Mouse (Mus musculus): ENCODE results near the gene Hck. TPM values are rescaled to one million over a fixed set of nuclear protein-coding genes. Genes with fewer than 3 reads are reported as not detected.

Gene Hck
- polyA plus RNA-seq, 1 experiment from 2014 or later: 3.5 TPM

DNA sequence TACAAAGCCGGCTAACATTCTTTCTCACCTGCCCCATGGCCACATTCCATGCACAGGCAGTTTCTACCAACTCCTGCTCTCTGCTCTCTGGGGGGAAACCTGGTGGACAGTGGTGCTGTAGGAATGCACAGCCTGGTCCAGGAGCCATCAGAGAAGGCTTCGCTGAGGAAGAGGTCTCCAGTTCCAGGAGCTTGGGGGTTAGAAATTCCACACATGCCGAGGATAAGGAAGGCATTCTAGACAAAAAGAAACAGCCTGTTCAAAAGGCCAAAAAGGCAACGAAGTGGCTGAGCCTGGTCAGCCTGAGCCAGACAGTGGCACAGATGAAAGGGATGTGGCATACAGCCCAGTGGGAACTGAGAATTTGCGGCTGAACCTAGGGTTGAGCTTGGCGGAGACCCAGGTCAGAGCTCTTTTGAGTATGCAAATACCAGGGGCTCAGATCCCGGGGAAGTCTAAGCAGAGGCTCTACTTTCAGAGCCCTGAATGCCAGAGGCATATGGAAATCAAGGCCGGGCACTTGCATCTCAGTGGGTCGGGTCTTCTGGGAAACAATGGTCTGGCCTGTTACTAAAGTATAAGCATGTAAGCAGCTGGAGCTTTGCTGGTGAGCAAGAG lies 31.8 kb downstream of the Hck start:
- Histone ChIP-seq H3K4me2 (replicated peaks) (no peak overlapping the region), H3K9ac (no peak overlapping the region), H3K4me3 (no peak overlapping the region), H3K9me3 (replicated peaks) (no peaks in the 10 kb centered on the region), H3K27ac (peak overlapping the region; percentile 48; the same call in 1 of the 2 replicates), H3K4me1 (peaks cover 7% of the 10 kb centered on the region; the same call in 1 of the 2 replicates), H3K27me3 (no peaks in the 10 kb centered on the region), H3K36me3 (no peaks in the 10 kb centered on the region)
- ATAC-seq (ENCODE audit: low FRiP score): no peak
- 17% methylated on average over 9 of the region's 9 CpGs for WGBS

DNA sequence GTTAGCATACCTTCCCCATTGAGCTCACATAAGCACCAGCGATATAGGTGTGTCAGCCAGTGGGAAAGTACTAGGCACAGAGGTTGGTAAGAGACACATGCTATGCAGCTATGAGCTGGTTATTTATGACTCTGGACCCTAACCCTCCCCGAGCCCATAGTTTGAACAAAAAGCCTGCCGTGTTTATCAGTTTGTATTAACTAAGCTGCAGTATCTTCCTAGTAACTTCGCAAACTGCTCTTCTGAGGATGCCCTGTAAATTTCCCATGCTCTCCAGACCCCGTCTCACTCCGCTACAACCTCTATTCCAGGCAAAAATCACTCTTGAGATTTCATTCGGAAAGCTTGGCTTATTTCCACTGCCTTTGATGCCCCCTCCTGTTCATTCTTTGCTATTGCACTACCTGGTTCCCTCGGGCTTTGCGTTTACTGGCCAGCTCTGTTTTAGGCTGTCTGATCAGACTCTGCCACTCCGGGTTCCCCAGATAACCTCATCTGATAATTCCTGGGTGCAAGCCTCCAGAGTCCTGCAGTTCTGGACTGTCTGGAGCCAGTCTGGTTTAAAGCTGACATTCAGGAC lies 34.4 kb downstream of the Hck start:
- no peak overlapping the region for H3K4me2 ChIP-seq (replicated peaks)
- H3K9me3 ChIP-seq (replicated peaks): no peaks in the 10 kb centered on the region
- no peaks in the 10 kb centered on the region for H3K36me3 ChIP-seq
- no peak for ATAC-seq (ENCODE audit: low FRiP score)
- H3K27ac ChIP-seq: no peak overlapping the region
- H3K4me3 ChIP-seq: no peak overlapping the region
- 38% methylated on average over 10 of the region's 10 CpGs for WGBS
- no peaks in the 10 kb centered on the region for H3K27me3 ChIP-seq
- H3K9ac ChIP-seq: no peak overlapping the region
- H3K4me1 ChIP-seq: peaks cover 7% of the 10 kb centered on the region; the same call in 1 of the 2 replicates

GRCm38 (mm10) chr2:153145346-153145745 lies 37.1 kb downstream of the Hck start:
- peaks cover 2% of the 10 kb centered on the region; the same call in 1 of the 2 replicates for H3K4me1 ChIP-seq
- no peaks in the 10 kb centered on the region for H3K36me3 ChIP-seq
- no peaks in the 10 kb centered on the region; the same call in 1 of the 2 replicates for H3K27me3 ChIP-seq
- 85% methylated on average over 5 of the region's 5 CpGs for WGBS
- no peak overlapping the region for H3K9ac ChIP-seq
- H3K4me3 ChIP-seq: no peak overlapping the region
- H3K27ac ChIP-seq: no peak overlapping the region
- no peak overlapping the region for H3K4me2 ChIP-seq (replicated peaks)
- H3K9me3 ChIP-seq (replicated peaks): no peaks in the 10 kb centered on the region
- ATAC-seq (ENCODE audit: low FRiP score): no peak

DNA sequence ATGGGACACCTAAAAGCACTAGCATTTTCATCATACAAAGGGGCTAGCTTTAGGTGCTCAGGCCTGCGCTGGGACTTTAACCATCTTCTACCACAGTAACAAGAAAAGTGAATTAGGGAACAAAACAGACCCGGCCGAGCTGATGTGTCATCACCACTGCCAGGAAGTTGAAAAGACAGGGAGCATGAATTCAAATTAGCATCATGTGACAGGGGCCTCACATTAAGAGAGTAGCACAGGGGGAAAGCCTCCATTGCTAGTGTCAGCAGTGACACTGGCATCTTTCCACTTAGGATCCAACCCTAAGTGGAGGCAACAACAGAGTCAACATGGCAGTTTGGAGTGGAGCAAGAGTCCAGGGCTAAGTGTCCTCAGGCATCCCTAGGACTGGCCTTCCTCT lies 39.0 kb downstream of the Hck start:
- ATAC-seq (ENCODE audit: low FRiP score): no peak
- Histone ChIP-seq H3K4me3 (no peak overlapping the region), H3K9ac (no peak overlapping the region), H3K4me2 (replicated peaks) (no peak overlapping the region), H3K9me3 (replicated peaks) (no peaks in the 10 kb centered on the region), H3K27me3 (no peaks in the 10 kb centered on the region; the same call in 1 of the 2 replicates), H3K36me3 (no peaks in the 10 kb centered on the region), H3K27ac (no peak overlapping the region), H3K4me1 (no peaks in the 10 kb centered on the region)
- 79% methylated on average over 3 of the region's 3 CpGs for WGBS

GRCm38 (mm10) chr2:153147715-153148114 lies 39.4 kb downstream of the Hck start:
- no peaks in the 10 kb centered on the region for H3K4me1 ChIP-seq
- no peaks in the 10 kb centered on the region for H3K36me3 ChIP-seq
- no peak overlapping the region for H3K9ac ChIP-seq
- H3K27me3 ChIP-seq: no peaks in the 10 kb centered on the region; the same call in 1 of the 2 replicates
- no peak overlapping the region for H3K27ac ChIP-seq
- WGBS: 20% methylated on average over 3 of the region's 3 CpGs
- H3K9me3 ChIP-seq (replicated peaks): no peaks in the 10 kb centered on the region
- H3K4me2 ChIP-seq (replicated peaks): no peak overlapping the region
- no peak for ATAC-seq (ENCODE audit: low FRiP score)
- no peak overlapping the region for H3K4me3 ChIP-seq

GRCm38 (mm10) chr2:153149742-153150141 lies 41.5 kb downstream of the Hck start:
- H3K4me2 ChIP-seq (replicated peaks): no peak overlapping the region
- H3K4me3 ChIP-seq: no peak overlapping the region
- H3K36me3 ChIP-seq: no peaks in the 10 kb centered on the region
- no peaks in the 10 kb centered on the region for H3K4me1 ChIP-seq
- no peaks in the 10 kb centered on the region for H3K9me3 ChIP-seq (replicated peaks)
- 87% methylated on average over 3 of the region's 3 CpGs for WGBS
- ATAC-seq (ENCODE audit: low FRiP score): no peak
- H3K27ac ChIP-seq: no peak overlapping the region
- peaks cover 2% of the 10 kb centered on the region; the same call in 1 of the 2 replicates for H3K27me3 ChIP-seq
- no peak overlapping the region for H3K9ac ChIP-seq

GRCm38 (mm10) chr2:153151026-153151425 lies 42.8 kb downstream of the Hck start:
- 80% methylated on average over 7 of the region's 7 CpGs for WGBS
- H3K27me3 ChIP-seq: peaks cover 2% of the 10 kb centered on the region; the same call in 1 of the 2 replicates
- ATAC-seq (ENCODE audit: low FRiP score): no peak
- no peaks in the 10 kb centered on the region for H3K36me3 ChIP-seq
- H3K9me3 ChIP-seq (replicated peaks): no peaks in the 10 kb centered on the region
- no peak overlapping the region for H3K4me2 ChIP-seq (replicated peaks)
- H3K4me3 ChIP-seq: no peak overlapping the region
- no peak overlapping the region for H3K27ac ChIP-seq
- no peak overlapping the region for H3K9ac ChIP-seq
- no peaks in the 10 kb centered on the region for H3K4me1 ChIP-seq

DNA sequence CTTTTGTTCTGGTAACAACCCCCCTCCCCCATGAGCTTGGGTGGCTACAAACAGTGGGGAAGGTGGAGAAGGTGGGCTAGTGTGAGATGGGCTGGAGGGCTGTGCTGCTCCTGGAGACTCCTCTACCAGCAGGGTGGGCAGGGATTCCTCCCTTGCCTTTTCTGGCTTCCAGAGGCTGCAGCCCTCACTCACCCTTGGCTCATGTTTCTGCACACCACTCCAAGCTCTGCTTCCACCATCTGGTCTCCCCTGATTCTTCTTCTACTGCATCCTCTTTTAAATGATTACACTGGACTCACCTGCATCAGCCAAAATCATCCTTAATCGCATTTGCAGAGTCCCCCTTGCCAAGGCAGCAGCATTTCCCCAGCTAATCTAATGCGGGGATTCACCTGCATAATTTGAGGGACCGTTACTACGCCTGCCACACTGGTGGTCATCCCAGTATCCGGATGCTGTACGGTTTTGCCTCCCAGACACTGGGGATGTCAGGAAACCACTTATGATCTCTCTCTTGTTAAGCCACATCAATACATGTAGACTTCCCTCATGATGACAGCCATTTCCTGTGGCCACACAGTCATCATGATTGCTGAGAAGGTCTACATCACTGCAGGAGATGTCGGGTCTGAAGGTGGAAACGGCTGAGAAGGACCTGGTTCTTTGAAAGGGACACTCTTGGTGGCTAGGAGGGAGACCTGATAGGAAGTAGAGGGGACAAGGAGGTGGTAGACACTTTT lies 43.8 kb downstream of the Hck start:
- peaks cover 2% of the 10 kb centered on the region; the same call in 1 of the 2 replicates for H3K27me3 ChIP-seq
- no peak for ATAC-seq (ENCODE audit: low FRiP score)
- no peaks in the 10 kb centered on the region for H3K4me1 ChIP-seq
- no peaks in the 10 kb centered on the region for H3K9me3 ChIP-seq (replicated peaks)
- H3K9ac ChIP-seq: 0 out of 2 replicates have a peak overlapping the region, but pooled peaks have one; percentile 1
- no peak overlapping the region for H3K4me3 ChIP-seq
- WGBS: 77% methylated on average over 8 of the region's 8 CpGs
- H3K36me3 ChIP-seq: no peaks in the 10 kb centered on the region
- no peak overlapping the region for H3K27ac ChIP-seq
- no peak overlapping the region for H3K4me2 ChIP-seq (replicated peaks)

DNA sequence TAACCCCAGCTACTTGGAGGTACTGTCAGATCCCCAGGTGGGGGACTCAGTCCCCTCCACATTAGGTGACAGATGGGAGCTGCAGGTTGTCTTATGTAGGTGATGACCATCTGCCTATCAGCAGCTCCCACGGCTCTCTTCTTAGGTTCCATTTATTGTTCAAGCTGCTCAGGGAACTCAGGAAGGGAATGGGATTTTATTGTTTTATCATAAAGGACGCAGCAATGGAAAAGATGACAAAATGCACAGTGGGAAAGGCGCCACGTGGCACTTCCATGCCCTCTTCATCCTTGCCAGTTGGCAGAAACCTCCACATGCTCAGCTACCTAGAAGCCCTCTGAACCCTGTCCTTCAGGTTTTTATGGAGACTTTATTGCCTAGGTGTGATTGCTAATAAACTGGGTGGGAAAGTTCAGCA lies 44.8 kb downstream of the Hck start:
- whole genome bisulfite sequencing: 72% methylated on average over 4 of the region's 4 CpGs
- Histone ChIP-seq H3K4me2 (replicated peaks) (no peak overlapping the region), H3K4me3 (no peak overlapping the region), H3K9ac (no peak overlapping the region), H3K36me3 (no peaks in the 10 kb centered on the region), H3K27me3 (peaks cover 2% of the 10 kb centered on the region; the same call in 1 of the 2 replicates), H3K27ac (no peak overlapping the region), H3K9me3 (replicated peaks) (no peaks in the 10 kb centered on the region), H3K4me1 (no peaks in the 10 kb centered on the region)
- ATAC-seq (ENCODE audit: low FRiP score): no peak

GRCm38 (mm10) chr2:153157270-153157669 lies 49.0 kb downstream of the Hck start:
- Histone ChIP-seq H3K4me2 (replicated peaks) (no peak overlapping the region), H3K27me3 (0 out of 2 replicates have a peak, but pooled peaks cover 2% of the 10 kb centered on the region), H3K36me3 (no peaks in the 10 kb centered on the region), H3K4me1 (peaks cover 5% of the 10 kb centered on the region), H3K27ac (no peak overlapping the region), H3K4me3 (no peak overlapping the region), H3K9me3 (replicated peaks) (no peaks in the 10 kb centered on the region), H3K9ac (no peak overlapping the region)
- no peak for ATAC-seq (ENCODE audit: low FRiP score)
- 76% methylated on average over 1 of the region's 3 CpGs for WGBS

DNA sequence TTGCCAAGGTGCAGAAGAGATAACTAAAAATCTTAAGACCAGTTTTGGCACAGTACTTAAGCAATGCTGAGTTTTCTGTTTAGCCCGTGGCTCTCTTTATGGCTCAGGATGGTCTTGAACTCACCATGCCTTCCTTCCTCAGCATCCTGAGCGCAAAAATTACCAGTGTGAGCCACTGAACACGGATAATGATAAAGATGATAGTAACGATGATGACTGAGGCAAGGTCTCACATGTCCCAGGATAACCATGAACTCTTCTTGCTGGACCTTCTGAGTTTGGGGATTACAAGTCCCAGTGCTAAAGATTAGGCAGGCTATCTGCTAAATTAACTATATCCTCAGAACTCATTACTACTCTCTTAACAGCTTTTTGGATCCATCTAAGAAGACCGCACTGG lies 51.9 kb downstream of the Hck start:
- peaks cover 8% of the 10 kb centered on the region for H3K4me1 ChIP-seq
- H3K27ac ChIP-seq: no peak overlapping the region
- no peaks in the 10 kb centered on the region for H3K27me3 ChIP-seq
- peaks cover 2% of the 10 kb centered on the region; the same call in 1 of the 2 replicates for H3K36me3 ChIP-seq
- H3K9ac ChIP-seq: no peak overlapping the region
- 93% methylated on average over 5 of the region's 5 CpGs for WGBS
- H3K4me2 ChIP-seq (replicated peaks): peak overlapping the region; percentile 95; the same call in 1 of the 2 replicates
- no peak overlapping the region for H3K4me3 ChIP-seq
- no peaks in the 10 kb centered on the region for H3K9me3 ChIP-seq (replicated peaks)
- ATAC-seq (ENCODE audit: low FRiP score): no peak
